Mouse (Mus musculus): Measurements from ENCODE around the gene Bach1.
A peak's percentile ranks its signal among the peaks of the same experiment; 100 is the strongest.

The Bach1 gene

DNA sequence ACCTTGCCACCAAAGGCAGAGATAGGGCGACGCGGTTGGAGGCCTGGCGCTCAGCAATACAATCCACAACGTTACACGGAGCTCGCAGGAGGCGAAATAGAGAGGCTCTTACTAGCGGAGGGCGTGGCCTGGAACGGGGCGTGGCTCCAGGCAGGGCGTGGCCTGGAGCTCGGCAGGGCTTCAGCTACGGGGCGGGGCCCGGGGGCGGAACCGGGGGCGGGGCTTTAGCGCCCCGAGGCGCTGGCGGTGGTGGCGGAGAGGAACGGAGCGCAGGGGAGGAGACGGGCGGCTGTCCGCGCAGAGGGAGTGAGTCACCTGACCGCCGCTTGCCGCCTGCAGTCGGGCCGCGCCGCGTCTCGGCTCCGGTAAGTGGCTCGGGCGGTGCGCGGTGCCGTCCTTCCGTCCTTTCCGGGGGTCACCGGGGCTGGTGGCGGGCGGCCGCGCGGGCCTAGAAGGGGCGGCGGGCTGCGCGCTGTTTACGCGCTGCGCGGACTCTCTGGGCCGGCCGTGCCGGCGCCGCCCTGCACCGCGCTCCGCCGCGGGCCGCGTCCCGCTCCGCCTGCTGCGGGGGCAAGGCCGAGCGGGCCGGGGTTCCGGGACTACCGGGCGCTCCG, at the start of gene Bach1:
Gene Bach1, plus strand, starts transcription at position 254 of the 614 bp plus-strand sequence.
- peak; percentile 94 for DNase-seq

DNA sequence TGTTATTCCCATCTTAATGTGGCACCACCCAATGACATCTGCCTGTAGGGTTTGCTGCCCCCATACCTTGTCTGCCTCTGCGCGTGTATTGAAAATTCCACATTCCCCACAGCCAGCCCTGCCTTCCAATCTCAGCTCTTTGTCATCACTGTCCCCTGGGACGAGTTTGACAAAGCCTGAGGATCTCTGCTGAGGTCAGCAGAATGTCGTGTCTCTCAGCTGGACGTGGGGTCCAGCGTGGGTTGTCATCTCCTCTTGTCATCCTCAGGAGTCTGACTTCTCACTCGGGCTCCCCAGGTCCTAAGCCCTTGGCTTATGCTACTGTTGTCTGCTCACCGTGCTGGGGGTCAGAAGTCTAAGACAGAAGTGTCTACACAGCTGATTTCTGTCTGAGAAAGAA, 46.4 kb upstream of the Bach1 start:
- DNase-seq, result no peak

DNA sequence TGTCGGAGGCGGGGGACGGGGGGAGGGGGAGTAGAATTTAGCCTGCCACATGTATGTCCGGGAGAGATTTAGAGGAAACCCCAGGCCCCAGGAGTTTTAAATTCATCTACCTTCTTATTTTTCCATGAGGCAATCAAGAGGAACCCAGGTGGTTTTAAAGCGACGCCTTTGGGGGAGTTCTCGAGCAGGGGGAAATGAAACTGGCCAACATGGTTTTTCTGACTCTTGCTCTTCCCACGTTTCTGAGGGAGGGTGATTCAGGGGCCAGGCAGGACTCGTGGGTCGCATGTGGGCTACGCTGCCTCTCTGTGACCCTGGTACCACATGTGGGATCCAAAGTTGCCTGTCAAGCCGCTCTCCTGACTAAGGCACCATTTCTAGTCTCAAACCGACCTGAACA, 45.8 kb upstream of the Bach1 start:
- no peak for DNase-seq

DNA sequence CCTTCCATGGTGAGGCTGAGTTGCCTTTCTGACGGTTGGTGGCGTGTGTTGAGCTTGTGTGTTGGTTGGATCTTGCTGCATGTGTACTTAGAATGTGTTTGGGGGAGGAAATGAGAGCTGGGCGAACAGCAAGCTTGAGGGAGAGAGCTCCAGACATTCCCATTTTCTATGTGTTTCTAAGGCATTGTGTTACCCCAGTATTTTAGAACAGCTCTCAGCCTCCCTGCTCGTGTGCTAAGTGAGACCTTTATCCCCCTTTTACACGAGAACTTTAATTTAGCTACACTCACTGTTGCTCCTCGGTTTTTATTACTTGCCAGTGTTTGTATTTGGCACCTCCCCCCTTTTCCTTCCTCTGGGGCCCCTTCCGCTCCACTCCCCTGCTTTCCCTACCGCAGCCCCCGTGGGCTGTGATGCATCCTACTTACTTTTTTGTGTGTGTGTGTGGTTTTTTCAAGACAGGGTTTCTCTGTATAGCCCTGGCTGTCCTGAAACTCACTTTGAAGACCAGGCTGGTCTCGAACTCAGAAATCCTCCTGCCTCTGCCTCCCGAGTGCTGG, 44.6 kb upstream of the Bach1 start:
- no peak for DNase-seq

DNA sequence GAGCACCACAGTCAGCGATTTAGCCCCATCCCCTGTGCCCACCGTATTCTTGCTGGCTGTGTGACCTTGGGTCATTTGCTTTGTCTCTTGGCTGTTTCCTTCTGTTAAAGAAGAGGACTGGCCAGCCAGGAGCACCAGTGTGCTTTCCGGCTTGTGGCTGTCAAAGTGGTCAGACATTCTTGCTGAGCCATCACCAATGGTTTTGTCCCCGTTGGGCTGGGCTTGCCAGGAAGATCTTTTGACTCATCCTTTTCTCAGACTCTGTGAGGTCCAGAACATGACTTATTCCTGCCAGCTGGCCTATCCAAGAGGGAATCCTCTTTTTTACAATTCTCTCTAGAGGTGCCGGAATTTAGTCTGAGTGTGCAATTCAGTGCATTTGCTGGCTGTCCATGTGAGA, 43.7 kb upstream of the Bach1 start:
- DNase-seq, result no peak

DNA sequence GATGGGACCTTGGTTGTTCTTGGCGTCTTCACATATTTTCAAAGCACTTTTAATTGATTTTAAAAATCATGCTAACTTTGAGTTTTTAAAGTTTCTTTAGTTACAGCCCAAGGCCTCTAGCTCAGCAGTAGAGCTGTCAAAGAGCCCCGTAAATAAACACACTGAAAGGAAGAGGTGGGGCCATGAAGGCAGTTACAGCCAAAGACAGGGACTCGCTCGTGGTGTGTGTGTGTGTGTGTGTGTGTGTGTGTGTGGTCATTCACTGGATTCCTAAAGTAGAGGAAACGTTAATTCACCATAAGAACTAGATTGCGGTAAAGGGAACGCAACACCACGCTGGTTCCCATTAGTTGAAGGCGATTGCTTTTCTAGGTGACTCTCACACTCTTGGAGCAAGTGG, 43.2 kb upstream of the Bach1 start:
- DNase-seq, result no peak

DNA sequence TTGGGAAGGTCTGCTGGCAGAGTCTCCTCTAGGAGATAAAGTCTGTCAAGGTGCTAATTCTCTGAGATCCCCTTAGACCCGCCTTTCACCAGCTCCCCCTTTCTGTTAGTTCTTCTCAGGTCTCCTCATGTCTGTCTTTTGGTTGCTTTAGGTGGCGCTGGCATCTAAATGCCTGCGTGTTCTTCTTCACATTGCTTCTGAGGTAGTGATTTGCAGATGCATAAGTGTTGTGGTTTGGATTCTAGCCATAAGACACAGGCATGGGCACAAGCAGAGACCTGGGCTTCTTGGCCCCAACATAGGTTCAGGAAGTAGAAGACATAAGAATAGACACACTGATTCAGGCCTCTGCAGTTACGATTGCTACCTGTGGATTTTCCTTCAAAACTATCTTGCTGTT, 42.0 kb upstream of the Bach1 start:
- DNase-seq, result no peak

DNA sequence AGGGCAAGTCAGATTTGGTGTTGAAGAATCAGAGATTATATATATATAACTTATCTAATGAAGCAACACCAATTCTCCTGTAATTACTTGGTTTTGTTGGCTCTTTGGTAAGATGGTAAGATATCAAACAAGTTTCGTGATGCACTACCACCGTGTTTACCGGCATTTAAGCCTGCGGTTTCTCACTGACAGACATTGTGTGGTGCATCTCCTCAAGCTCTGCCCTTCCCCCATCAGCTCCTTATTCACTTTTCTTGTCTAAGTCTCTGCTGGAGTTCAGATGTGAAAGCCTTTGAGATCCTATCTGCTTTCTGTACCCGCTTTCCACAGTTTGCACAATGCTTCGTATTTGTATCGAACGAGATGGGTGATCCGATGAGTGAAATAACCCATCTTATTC, 41.5 kb upstream of the Bach1 start:
- no peak for DNase-seq

DNA sequence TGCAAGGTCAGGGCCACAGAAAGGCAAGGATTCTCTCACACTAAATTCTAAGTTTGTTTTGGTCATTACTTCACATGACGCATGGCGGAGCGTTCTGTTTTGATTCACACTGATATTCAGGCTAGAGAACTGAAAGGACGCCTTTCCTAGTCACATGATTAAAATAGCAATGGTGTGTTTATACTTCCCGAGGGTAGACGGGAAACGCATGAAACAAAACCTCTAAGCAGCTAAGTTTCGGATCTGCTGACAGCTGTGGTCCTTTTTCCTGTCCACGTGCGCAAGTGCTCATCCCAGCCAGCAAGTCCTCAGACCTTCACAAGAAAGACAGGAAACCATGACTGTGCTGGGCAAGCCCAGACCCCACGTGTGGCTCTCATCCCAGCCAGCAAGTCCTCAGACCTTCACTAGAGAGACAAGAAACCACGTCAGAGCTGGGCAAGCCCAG, 37.7 kb upstream of the Bach1 start:
- no peak for DNase-seq

DNA sequence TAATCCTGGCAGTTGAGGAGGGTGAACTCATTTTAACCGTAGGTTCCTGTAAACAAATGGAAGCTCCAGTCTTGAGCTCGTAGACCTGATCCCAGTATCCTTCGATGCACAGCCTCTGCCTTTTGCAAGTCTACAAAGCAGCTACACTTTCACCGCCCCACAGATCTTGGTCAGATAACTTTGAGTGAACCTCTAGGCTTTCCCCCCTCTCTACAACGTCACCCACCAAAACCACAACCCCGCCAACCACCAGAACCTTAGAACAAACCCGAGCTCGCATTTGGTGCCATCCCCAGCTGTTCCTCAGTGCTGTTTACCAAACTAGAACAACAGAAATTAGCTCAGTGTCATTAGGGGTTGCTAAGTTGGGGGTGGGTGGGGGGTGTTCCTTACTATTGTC, 37.1 kb upstream of the Bach1 start:
- DNase-seq, result no peak

DNA sequence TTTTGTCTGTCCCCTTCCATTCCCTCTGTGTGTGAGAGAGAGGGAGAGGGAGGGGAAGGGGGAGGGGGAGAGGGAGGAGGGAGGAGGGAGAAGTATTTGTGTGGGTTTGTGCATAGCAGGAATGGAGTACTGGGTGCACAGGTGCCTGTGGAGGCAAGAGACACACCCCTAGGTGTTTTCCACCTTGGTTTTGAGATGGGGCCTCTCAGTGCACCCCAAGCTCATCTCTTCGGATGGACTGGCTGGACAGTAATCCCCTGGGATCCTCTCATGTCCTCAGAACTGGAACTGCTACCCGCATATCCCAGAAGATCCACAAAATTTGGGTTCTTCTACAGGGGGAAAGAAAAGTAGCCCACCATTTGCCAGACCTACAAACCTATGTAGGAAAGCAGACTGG, 36.2 kb upstream of the Bach1 start:
- DNase-seq, result no peak

DNA sequence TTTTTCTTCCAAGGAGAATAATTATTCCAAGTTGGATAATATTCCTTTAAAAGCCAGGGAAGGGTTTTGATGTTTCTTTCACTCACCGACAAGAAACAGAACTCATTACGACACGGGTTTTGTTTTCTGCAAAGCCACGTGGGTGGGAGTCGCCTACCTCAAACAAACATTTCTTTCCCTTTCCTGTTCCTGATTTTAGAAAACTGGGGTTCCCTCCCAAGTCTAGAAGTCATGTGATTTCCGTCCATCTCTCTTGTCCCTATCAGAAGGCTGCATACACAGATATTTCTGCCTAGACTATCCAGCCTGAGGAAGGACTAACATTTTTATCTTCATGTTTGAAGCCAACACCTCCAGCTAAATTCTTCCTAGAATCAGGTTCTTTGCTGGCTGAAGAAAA, 34.9 kb upstream of the Bach1 start:
- DNase-seq, result no peak

DNA sequence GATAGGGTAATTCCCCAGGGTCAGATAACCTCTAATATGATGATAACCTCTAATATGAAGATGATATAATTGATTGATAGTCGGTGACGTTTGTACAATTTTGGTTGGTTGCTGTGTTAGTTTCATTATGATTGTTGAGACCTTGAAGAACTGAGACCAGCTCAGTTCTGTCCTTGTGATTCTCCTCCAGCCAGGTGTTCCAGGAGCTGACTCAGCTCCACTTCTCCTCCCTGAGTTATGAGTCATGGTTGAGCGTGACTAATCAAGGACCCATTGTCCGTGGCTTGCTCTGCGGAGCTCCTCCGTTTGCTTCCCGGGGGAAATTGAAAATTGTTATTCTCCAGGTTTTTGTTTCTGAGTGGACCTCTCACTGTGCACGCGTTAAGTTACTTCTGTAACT, 33.5 kb upstream of the Bach1 start:
- DNase-seq, result no peak

DNA sequence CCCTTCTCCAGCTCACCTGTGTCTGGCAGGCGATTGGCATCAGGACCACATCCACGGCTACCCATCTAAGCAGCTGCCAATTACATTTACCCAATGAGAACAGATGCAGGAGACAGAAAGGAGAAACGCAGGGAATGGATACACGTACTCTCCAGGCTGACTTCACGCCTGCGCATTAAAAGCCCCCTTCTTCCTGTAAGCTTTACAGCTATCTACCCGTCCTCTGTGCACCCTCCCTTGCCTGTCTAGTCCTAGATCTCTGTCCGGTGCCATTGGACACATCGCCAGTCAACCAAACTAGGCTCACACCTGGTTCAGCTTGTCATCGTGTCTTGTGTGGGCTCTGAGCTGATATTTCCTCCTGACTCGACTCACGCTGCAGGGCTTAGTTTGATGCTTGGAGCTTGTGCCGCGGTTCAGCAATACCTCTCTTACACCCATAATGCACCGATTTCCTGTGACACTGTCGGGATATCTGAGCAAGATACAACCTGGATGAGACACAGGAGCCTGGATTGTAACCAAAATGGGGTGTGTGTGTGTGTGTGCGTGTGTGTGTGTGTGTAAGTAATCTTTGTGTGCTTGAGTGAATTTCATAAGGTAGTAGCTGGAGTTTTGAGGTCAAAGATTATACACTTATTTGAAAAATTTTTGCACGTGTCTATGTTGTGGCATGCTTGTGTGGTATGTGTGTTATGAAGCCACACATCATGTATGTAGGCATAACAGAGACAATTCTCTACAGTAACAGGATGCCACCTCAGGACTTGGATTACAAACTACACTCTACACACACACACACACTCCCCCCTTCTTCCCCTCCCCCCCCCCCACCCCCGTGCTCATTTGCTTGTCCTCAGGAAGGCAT, 32.8 kb upstream of the Bach1 start:
- DNase-seq, result no peak

DNA sequence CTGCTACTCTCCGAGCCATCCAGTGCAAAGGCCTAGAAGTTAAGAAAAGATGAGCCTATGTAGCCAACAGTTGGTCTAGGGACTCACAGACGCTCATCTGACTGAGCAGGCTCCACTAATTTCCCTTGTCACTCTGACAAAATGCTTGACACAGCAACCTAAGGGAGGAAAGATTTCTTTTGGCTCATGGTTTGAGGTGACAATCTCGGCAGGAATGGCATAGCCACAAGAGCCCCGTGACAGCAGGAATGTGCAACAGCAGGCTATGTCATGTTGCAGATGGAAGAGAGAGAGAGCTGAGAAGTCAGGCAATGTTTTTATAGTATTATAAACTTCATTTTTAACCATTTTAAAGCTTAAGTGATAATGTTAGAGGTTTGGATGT, 32.1 kb upstream of the Bach1 start:
- no peak for DNase-seq

DNA sequence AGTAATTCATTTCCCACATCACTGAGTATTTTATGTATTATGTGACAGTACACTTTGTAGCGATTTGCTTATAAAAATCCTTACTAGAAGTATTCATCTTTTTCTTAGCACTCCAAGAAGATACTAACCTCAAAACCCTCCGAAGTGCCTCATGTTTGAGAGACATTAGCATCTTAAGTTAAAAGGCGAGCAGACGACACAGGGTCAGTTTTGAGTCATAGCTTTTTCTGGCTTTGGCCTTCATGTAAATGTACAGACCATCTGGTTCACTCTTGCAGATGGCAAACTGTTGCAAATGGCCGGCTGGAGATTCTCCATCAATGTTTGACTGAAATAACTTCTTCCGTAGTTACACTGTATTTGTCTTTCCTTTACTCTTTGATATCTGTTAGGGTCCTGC, 30.7 kb upstream of the Bach1 start:
- no peak for DNase-seq

DNA sequence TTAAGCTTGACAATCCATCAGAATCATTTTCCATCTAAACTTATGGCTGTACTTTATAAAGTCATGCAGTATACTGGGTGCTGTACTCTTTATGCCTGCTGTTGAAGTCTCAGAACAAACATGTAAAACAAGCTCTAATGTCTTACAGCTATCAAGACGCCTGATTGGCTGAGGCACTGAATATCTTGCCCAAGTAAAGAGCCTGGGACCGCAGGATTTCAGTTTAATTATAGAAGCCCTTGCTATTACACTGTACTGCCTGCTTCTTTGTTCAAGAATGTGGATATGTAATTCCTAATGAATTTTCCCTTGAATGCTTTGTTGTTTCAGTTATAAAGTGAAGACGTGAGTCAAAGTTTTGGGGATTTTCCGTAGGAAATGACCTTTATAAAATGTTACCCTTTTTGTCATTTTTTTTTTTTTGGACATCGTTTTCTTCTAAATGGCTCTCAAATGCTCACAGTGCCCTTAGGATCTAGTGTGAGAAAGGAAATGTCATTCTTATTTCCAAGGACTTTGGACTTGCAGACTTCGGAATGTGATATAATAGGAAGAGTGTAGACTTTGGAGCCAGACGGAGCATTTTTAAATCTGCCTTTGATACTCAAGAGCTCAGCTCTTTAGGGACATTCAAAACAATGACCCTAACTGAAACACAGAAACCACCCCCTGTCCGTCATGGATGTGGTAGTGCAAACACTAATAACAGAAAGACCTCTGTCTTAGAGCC, 28.5 kb upstream of the Bach1 start:
- no peak for DNase-seq

DNA sequence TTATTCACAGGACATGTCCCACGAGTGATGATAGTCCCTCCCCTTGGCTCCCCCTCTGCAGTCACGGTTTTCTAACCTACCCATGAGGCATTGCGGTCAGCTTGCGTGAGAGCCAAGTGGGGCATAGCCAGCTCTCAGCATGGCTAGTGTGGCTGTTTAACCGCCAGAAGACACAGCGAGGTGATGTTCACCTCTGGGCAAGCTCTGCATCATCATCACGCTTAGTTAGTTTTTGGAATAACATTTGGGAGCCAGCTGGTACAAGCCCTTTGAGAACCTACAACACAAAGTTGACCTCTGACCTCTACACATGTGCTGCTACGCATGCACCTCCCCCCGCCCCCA, 28.0 kb upstream of the Bach1 start:
- DNase-seq, result no peak

DNA sequence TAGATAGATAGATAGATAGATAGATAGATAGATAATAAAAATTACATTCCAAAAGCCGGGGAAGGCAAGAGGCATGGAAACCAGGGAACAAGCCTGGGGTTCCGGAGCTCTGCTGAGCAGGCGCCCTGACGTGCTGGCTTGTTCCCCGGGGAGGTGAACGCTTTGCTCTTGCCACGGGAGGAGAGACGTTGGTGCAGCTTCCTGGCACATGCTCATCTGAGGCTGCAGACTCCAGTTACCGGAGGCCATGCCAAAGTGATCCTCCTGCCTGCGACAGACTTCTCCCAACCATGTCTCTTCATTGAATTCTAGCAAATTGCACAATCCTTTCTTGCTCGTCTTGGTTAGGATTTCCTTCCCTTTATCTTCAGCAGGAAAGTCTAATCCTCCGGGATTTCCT, 27.4 kb upstream of the Bach1 start:
- DNase-seq, result no peak

DNA sequence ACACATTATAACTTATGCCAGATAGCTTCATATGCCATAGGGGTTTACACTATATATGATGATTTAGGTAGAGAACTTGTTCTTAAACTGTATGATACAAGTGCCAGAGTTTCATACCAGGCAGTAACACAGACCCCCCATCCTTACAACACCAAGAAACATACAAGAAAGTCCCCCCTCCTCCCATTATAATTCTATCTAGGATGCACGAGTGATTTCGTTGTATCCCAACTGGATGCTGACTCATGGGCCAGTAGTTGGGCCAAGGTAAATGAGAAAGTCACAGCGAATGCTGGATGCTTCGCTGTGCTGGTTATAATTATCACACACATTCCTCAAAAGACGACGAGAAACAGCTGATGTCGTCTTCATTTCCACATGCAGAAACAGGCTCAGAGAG, 25.6 kb upstream of the Bach1 start:
- no peak for DNase-seq

DNA sequence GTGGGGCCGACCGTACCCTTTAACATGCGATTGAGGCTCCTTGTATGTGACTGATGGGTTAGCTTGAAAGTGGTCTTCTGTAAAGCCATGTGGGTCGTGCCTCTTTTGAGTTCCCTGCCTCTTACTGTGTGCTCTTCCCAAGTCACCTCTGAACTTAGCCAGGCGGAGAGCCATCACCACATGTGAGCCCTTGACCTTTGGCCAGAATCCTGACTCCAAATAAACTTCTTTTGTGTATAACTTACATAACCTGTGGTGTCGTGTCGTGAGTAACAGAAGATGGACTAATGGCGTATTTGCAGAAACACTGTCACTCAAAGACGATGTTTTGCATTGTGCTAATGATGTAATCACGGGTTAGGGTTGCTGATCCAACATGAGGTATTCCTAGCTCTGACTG, 22.6 kb upstream of the Bach1 start:
- no peak for DNase-seq

DNA sequence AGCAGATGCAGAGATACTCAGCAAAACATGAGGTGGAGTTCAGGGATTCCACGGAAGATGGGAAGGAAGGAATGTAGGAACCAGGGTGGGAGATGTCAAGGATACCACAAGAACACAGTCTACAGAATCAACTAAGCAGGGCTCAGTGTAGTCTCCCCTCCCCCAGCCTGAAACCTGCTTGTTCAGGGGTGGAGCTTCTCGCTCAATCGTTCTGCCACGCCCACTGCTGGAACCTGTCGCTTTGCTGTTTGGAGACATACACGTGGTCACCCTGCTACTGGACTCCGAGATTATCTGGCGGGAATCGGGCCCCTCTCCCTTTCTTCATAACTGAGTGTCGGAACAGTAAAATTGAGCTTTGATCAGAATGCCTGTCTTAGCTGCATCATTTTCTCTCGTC, 20.1 kb upstream of the Bach1 start:
- DNase-seq, result no peak

DNA sequence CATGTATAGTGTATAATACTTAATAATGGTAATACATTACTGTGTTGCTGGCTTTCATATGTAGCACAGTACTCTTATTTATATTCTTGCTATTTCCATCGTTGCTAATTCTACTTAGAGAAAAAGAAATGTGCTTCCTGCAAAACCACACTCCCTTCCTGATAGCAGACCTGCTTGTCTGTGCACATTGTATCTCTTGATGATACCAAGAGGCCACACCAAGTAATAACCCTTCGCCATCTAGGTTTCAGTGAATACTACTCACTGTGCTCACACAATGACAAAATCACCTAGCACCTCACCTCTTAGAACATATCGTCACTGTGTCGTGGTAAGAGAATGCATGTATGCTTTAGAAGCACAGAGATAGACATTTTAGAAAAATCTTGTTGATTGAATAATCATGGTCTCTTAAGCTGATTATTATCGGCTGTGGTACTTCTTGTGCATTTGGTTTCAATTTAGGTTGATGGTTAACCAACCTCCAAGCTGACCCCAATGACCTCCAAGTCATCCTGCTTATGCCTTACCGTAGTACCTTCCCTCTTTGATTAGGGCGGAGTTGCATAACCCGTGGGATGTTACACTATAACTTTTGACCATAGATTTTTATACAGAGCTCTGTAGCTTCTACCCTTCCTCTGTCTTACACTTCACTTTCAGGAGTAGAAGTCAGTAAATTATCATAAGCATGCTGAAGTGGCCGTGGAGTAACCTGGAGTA, 17.7 kb upstream of the Bach1 start:
- DNase-seq, result no peak

All from retina, postnatal 1 day (tissue).